Mouse (Mus musculus) embryonic facial prominence, embryonic 12.5 days (tissue): ENCODE measurements around the gene Mcl1. TPM values are rescaled to one million over a fixed set of nuclear protein-coding genes. Genes with fewer than 3 reads are reported as not detected.
A peak's percentile ranks its signal among the peaks of the same experiment; 100 is the strongest.
"Not testable (repeated sequence)": the region's sequence is repeated elsewhere in the genome, so short reads cannot be mapped to it uniquely, and the experiment has no call there.

Experiments
- ATAC-seq: fragments of 200-750 bp; cut with Nextera tagmentation; 2 replicates; pipeline ENCODE4 v1.8.0; 2017; ENCODE audit not compliant: insufficient number of reproducible peaks, insufficient read depth, low FRiP score, low TSS enrichment
- H3K27ac ChIP-seq: fragments of 300-500 bp; sonication (generic); 2 replicates; pipeline ENCODE4 v1.5.1; 2016; ENCODE audit warnings: mild to moderate bottlenecking
- H3K27me3 ChIP-seq: fragments of 300-500 bp; sonication (generic); 2 replicates; pipeline ENCODE4 v1.6.1; 2016; ENCODE audit warnings: mild to moderate bottlenecking, moderate library complexity
- H3K36me3 ChIP-seq: fragments of 300-500 bp; sonication (generic); 2 replicates; pipeline ENCODE4 v1.6.1; 2016; ENCODE audit warnings: mild to moderate bottlenecking
- H3K4me1 ChIP-seq: fragments of 300-500 bp; sonication (generic); 2 replicates; pipeline ENCODE4 v1.6.1; 2016
- H3K4me2 ChIP-seq: fragments of 300-500 bp; sonication (generic); replicated peaks from 2 replicates; pipeline ENCODE4 v1.6.1; 2016; ENCODE audit warnings: mild to moderate bottlenecking, moderate library complexity
- H3K4me3 ChIP-seq: fragments of 300-500 bp; sonication (generic); 2 replicates; pipeline ENCODE4 v1.5.1; 2016; ENCODE audit warnings: mild to moderate bottlenecking
- H3K9ac ChIP-seq: fragments of 300-500 bp; sonication (generic); 2 replicates; pipeline ENCODE4 v1.6.1; 2016; ENCODE audit warnings: mild to moderate bottlenecking, moderate library complexity
- H3K9me3 ChIP-seq: fragments of 300-500 bp; sonication (generic); 2 replicates; pipeline ENCODE4 v1.6.1; 2016; ENCODE audit warnings: mild to moderate bottlenecking, moderate library complexity
- WGBS: fragments of 180-500 bp; shearing (Covaris S2); methylation state at CpG from one replicate; pipeline ENCODE4 v1.1.7; 2016; 5-methylcytosine and 5-hydroxymethylcytosine counted together
- polyA plus RNA-seq: library from polyadenylated mRNA; unstranded; fragments of >200 nt; fragmentation: Nextera tagmentation; extraction: Ambion mirVana; gene quantifications from 2 replicates; pipeline ENCODE4 v1.2.1, GENCODE M21; 2016

Gene Mcl1
- polyA plus RNA-seq, 1 experiment from 2014 or later = 74.0 TPM

DNA sequence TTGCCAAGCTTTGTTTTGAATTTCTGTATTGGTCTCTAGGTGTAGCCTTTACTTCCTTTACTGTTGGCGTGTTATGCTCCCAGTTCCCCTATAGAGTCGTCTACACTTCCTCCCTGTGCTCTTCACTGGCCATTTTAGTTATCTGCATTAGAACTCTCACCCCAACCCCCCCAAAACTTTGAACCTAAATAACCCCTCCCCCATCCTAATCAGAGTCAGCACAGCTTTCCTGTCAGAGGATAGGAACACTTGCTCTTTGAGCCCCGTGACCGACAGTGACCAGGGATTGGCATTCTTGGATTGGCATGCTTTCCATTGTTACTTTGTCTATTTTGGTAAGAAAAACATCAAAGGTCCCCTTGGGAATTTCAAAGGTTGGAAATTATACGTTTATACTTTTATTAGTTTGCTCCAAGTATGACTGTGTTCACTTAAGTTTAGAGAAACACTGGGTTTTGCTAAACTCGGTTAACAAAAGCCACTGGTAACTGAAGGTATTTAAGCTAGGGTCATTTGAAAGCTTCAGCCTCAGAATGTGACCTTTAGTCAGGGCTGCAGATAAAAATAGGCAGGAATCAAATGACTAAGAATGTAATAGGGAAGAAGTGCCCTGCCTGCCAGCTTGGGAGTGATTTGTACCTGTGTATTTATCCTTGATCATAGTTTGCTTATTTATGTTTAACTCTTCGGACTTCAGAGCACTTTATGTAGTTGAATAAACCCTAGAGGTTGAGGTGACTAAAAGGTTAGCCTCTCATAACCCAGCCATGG lies 3.5 kb downstream of the Mcl1 start:
- 49% methylated on average over 7 of the region's 7 CpGs for WGBS
- peaks cover 41% of the 10 kb centered on the region for H3K4me1 ChIP-seq

DNA sequence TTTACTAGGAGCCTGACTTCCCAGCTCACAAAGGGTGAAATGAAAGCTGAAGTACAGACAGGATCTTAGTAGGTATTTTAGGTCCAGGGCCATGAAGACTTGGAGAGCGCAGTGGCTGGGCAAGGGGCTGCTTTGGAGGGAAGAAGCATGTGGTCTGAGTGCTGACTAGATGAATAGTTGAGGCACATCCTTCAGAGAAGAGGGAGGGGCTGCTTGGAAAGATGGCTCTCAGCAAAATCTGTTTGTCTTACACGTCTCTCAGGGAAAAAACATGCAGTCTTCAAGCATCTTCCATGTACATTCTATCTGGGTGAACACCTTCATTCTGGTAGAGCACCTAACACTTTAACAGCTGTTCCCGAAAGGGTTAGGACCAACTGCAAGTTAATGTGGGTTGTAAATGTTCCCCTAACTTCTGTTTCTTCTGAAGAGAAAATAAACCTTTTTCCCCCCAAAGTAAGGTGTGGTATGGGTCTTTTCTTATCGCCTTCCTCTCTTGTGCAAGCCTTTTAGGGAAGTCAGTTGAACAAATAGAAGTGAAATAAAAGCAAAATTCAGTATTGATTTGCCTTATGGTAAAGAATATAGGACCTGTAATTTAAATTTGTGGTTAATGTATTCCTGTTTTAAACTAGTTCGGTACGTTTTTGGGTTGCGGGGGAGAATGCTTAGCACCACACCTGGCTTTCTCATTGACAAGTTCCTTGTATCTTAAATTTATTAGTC lies 4.3 kb downstream of the Mcl1 start:
- no peak for ATAC-seq
- no peak overlapping the region for H3K4me2 ChIP-seq
- H3K27me3 ChIP-seq = no peaks in the 10 kb centered on the region
- H3K36me3 ChIP-seq = peaks cover 42% of the 10 kb centered on the region
- H3K9me3 ChIP-seq = no peaks in the 10 kb centered on the region
- no peak overlapping the region for H3K9ac ChIP-seq
- WGBS = 81% methylated on average over 7 of the region's 7 CpGs
- no peak overlapping the region for H3K4me3 ChIP-seq
- H3K4me1 ChIP-seq = peaks cover 48% of the 10 kb centered on the region
- no peak overlapping the region for H3K27ac ChIP-seq

More for the DNA sequence above, 3.5 kb downstream of the Mcl1 start:
- Histone ChIP-seq H3K36me3 (peaks cover 42% of the 10 kb centered on the region), H3K27me3 (no peaks in the 10 kb centered on the region), H3K9ac (no peak overlapping the region), H3K27ac (no peak overlapping the region), H3K4me3 (no peak overlapping the region), H3K9me3 (no peaks in the 10 kb centered on the region), H3K4me2 (peak overlapping the region; percentile 30)
- no peak for ATAC-seq

DNA sequence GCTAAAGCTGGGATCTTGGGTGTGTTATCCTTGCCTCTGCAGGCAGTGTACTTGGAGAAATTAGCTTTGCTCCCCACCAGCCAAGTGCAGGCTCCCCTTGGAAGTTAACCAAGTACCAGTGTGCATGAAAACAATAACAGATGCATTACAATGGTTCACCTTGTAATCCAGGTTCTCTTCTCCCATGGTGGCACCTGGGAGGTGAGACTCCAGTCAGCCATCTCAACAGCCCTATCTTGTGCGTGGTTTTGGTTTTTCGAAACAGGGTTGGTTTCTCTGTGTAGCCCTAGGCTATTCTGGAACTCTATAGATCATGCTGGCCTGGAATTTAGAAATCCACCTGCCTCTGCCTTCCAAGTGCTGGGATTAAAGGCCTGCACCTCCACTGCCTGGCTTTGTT lies 4.9 kb downstream of the Mcl1 start:
- ATAC-seq = no peak
- H3K36me3 ChIP-seq = peaks cover 42% of the 10 kb centered on the region
- H3K9me3 ChIP-seq = no peaks in the 10 kb centered on the region
- H3K27ac ChIP-seq = no peak overlapping the region
- H3K4me3 ChIP-seq = no peak overlapping the region
- 84% methylated on average over 2 of the region's 2 CpGs for WGBS
- H3K27me3 ChIP-seq = no peaks in the 10 kb centered on the region
- H3K9ac ChIP-seq = no peak overlapping the region
- no peak overlapping the region for H3K4me2 ChIP-seq
- peaks cover 54% of the 10 kb centered on the region for H3K4me1 ChIP-seq

DNA sequence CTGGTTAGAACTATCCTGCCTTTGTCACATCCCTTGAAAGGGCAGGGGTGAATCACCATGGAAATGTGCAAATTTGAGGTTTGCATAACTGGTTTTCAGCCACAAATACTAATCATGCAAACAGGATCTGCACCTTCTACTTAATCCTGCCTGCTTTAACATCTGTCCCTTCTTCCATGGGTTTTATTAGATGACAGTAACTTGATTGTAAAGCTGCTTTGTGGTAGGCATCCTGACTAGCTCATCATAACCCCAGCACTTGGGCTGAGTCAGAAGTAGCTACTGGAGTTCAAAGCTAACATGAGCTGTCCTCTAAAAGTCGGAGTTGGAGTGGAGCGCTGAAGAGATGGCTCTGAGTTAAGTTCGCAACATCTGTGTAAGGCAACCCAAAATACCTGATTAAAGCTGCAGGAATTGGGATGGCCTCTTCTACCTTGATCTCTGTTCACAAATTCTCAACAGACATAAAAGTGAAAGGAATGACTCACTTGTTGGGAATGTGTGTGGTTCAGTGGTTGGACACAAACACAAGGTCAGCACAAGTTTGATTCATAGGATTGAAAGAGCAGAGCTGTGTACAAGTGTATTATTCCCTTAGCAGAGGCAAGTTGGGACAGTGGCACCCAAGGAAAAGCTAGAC lies 5.5 kb downstream of the Mcl1 start:
- no peaks in the 10 kb centered on the region for H3K27me3 ChIP-seq
- no peak overlapping the region for H3K9ac ChIP-seq
- no peak overlapping the region for H3K27ac ChIP-seq
- WGBS = 90% methylated on average over 3 of the region's 3 CpGs
- peaks cover 42% of the 10 kb centered on the region for H3K36me3 ChIP-seq
- no peaks in the 10 kb centered on the region for H3K9me3 ChIP-seq
- no peak overlapping the region for H3K4me3 ChIP-seq
- H3K4me2 ChIP-seq = no peak overlapping the region
- ATAC-seq = no peak
- peaks cover 57% of the 10 kb centered on the region for H3K4me1 ChIP-seq

DNA sequence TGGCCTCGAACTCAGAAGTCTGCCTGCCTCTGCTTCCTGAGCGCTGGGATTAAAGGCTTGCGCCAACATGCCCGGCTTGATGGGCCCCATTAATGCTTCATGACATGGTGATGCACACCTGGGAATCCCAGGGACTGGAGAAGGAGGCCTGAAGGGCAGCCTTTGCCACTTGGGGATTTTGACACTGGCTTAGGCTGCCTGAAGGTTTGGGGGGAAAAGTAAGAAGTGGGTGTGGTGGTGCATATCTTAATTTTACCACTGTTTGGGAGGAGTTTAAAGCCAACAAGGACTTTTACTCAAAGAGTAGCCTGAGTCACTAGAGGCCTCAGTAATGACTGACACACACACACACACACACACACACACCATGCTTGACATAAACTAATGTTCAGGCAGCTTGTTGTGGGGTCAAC lies 6.4 kb downstream of the Mcl1 start:
- peaks cover 48% of the 10 kb centered on the region for H3K36me3 ChIP-seq
- 88% methylated on average over 4 of the region's 4 CpGs for WGBS
- H3K4me1 ChIP-seq = peaks cover 57% of the 10 kb centered on the region
- no peak for ATAC-seq
- H3K4me2 ChIP-seq = no peak overlapping the region
- no peaks in the 10 kb centered on the region for H3K9me3 ChIP-seq
- H3K4me3 ChIP-seq = no peak overlapping the region
- no peak overlapping the region; the same call in 1 of the 2 replicates for H3K27ac ChIP-seq
- no peak overlapping the region for H3K9ac ChIP-seq
- no peaks in the 10 kb centered on the region for H3K27me3 ChIP-seq

DNA sequence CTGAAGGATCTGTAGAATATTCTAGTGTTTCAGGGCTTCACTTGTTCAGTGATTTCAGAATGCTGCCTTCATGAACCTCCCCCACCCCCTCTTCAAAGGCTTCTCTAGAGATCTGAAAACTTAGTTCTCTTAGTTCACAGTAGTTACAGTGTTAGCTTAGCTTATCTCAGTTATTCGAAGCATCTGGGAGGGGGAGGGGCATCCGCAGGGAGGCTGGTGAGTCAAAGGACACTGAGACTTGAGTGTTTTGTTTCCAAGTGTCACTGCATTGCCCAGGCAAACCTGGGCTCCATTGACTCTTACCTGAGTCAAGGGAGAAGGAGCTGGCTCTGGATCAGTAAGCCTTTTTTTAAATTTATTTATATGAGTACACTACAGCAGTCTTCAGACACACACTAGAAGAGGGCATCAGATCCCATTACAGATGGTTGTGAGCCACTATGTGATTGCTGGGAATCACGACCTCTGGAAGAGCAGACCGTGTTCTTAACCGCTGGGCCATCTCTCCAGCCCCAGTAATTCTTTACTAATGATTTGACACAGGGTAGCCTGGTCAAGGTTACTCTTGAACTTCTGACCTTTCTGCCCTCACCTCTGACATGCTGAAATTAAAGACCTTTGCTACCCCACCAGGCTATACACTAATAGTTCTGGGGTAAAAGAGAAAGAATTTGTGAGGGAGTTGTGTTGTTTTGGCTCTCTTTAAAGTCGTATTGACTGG lies 7.7 kb downstream of the Mcl1 start:
- 0 out of 2 replicates have a peak overlapping the region, but pooled peaks have one; percentile 31 for H3K27ac ChIP-seq

DNA sequence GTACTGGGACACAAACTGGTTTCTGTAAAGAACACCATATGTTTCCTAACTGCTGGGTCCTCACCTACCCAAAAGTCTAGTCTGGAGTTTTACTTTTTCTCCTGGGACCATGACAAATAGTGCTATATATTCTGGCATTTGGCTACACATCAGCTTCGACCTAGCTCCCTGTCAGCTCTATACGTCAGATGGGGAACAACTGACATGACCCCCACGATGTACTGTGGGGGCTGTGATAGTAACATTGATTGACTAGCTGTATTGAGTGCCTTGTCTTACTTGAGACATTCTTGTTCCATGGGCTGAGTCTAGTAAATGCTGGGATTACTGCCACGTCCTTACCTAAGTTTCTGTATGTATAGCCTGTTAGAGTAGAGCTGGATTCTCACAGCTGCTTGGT lies 8.9 kb downstream of the Mcl1 start:
- H3K36me3 ChIP-seq = peaks cover 42% of the 10 kb centered on the region
- no peak overlapping the region for H3K4me3 ChIP-seq
- H3K27me3 ChIP-seq = no peaks in the 10 kb centered on the region
- ATAC-seq = no peak
- H3K27ac ChIP-seq = peak overlapping the region; percentile 86
- H3K4me1 ChIP-seq = peaks cover 47% of the 10 kb centered on the region
- H3K9me3 ChIP-seq = no peaks in the 10 kb centered on the region
- WGBS = 53% methylated on average over 4 of the region's 4 CpGs
- no peak overlapping the region for H3K9ac ChIP-seq
- peak overlapping the region; percentile 11; the same call in 1 of the 2 replicates for H3K4me2 ChIP-seq

More for the DNA sequence above, 7.7 kb downstream of the Mcl1 start:
- Histone ChIP-seq H3K4me3 (no peak overlapping the region), H3K27me3 (no peaks in the 10 kb centered on the region), H3K9ac (no peak overlapping the region), H3K36me3 (peaks cover 46% of the 10 kb centered on the region), H3K4me1 (peaks cover 47% of the 10 kb centered on the region), H3K4me2 (no peak overlapping the region), H3K9me3 (no peaks in the 10 kb centered on the region)
- whole genome bisulfite sequencing = 27% methylated on average over 6 of the region's 6 CpGs
- no peak for ATAC-seq

DNA sequence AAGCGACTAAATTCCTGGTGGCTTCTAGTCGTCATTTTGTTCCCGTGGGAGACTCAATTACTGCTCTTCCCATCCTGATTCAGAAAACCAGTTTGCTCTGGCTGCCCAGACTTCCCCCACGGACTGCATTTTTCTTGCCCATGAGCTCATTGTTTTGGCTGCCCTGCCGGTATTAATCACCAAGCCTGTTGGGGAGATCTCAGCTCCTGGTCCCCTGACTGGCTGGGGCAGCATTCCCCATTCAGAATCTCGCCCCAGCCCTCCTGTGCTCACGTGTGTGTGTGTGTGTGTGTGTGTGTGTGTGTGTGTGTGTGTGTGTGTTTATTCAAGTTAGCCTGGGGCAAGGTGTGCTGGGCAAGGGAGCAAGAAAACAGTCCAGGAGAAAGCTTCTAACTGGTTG lies 9.4 kb downstream of the Mcl1 start:
- peak overlapping the region; percentile 11; the same call in 1 of the 2 replicates for H3K4me2 ChIP-seq
- no peak overlapping the region; the same call in 1 of the 2 replicates for H3K9ac ChIP-seq
- peak overlapping the region; percentile 86 for H3K27ac ChIP-seq
- ATAC-seq = 0 out of 2 replicates have a peak, but pooled peaks have one; percentile 19
- H3K27me3 ChIP-seq = no peaks in the 10 kb centered on the region
- peaks cover 47% of the 10 kb centered on the region for H3K4me1 ChIP-seq
- H3K36me3 ChIP-seq = peaks cover 37% of the 10 kb centered on the region
- no peaks in the 10 kb centered on the region for H3K9me3 ChIP-seq
- H3K4me3 ChIP-seq = no peak overlapping the region
- 21% methylated on average over 7 of the region's 7 CpGs for WGBS

DNA sequence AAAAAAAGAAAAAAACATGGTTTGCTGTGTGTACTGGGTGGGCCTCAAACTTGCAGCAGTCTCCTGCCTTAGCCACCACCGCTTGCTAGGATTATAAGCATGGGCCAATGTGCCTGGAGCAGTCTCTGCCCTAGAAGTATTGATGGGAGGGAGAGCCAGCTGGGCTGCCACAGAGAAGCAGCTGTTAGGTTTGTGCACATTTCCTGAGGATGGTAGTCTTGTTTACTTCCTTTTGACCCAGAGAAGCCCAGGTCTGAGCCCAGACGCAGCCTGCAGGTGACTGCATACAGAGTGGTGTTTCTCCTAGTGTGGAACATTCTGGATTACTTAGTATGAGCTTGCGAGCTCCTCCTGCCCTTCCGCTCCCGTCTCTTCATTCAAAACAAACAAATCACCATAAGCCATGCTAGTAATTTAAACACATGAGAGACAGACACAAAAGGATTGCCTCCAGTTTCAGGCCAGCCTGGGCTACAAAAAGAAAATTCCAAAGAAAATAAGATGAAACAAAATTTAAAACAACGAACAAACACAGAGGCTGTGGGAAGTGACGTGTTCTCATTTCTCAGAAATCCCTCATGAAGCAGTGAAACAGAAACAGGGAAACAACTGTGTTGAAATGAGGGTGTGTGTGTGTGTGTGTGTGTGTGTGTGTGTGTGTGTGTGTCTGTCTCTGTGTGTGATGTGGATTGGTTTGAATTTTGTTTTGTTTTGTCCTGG lies 10.2 kb downstream of the Mcl1 start:
- peaks cover 30% of the 10 kb centered on the region for H3K36me3 ChIP-seq
- no peak overlapping the region for H3K4me3 ChIP-seq
- no peaks in the 10 kb centered on the region for H3K9me3 ChIP-seq
- H3K27me3 ChIP-seq = no peaks in the 10 kb centered on the region
- no peak overlapping the region for H3K4me2 ChIP-seq
- no peak for ATAC-seq
- H3K27ac ChIP-seq = peak overlapping the region; percentile 86
- H3K9ac ChIP-seq = no peak overlapping the region
- whole genome bisulfite sequencing = 74% methylated on average over 7 of the region's 7 CpGs
- H3K4me1 ChIP-seq = peaks cover 51% of the 10 kb centered on the region

DNA sequence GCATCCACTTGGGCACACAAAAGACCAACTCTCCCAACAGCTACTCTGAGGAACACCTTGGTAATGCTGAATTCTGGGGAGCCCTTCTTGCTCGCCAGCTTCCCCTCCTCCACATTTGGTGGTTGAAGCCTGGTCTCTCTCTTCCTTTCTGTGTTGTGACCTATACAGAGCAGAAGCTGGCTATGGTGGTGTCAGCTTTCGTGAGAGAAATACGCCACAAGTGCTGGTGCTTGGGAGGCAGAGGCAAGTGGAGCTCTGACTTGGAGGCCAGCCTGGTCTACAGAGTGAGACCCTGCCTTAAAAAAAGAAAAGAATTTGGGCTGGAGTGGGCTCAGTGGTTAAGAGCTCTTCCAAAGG lies 10.7 kb downstream of the Mcl1 start:
- Histone ChIP-seq H3K4me1 (peaks cover 56% of the 10 kb centered on the region), H3K36me3 (peaks cover 24% of the 10 kb centered on the region), H3K9me3 (no peaks in the 10 kb centered on the region), H3K27ac (no peak overlapping the region), H3K4me3 (no peak overlapping the region), H3K4me2 (no peak overlapping the region), H3K9ac (no peak overlapping the region), H3K27me3 (no peaks in the 10 kb centered on the region)
- WGBS = 90% methylated on average over 3 of the region's 3 CpGs
- ATAC-seq = no peak

DNA sequence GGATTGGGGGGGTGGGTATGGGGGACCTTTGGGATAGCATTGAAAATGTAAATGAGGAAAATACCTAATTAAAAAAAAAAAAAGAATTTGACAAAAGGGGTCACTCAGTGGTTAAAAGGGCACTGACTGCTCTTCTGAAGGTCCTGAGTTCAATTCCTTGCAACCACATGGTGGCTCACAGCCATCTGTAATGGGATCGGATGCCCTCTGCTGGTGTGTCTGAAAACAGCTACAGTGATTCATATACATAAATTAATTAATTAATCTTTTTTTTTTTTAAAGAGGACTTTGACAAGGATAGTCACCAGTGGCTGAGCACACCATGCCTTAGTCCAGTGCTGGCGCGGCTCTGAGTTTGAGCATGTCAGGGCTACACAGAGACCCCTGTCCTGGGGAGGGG lies 11.8 kb downstream of the Mcl1 start:
- not testable (repeated sequence) for H3K27me3 ChIP-seq, H3K4me2 ChIP-seq, H3K4me3 ChIP-seq, H3K9me3 ChIP-seq, H3K27ac ChIP-seq, ATAC-seq, H3K9ac ChIP-seq
- Histone ChIP-seq H3K36me3 (peaks cover 14% of the 10 kb centered on the region), H3K4me1 (peaks cover 62% of the 10 kb centered on the region)
- WGBS = over 99% methylated on average over 3 of the region's 3 CpGs
